Mouse (Mus musculus) R1 (cell line): ENCODE measurements around the gene Smarcd1.
"Not testable (repeated sequence)": the region's sequence is repeated elsewhere in the genome, so short reads cannot be mapped to it uniquely, and the experiment has no call there.

Experiments
- DNase-seq: peaks from one replicate; pipeline ENCODE4 v3.0.0-alpha.2; 2018; ENCODE audit warnings: low read depth, low spot score

The Smarcd1 gene

DNA sequence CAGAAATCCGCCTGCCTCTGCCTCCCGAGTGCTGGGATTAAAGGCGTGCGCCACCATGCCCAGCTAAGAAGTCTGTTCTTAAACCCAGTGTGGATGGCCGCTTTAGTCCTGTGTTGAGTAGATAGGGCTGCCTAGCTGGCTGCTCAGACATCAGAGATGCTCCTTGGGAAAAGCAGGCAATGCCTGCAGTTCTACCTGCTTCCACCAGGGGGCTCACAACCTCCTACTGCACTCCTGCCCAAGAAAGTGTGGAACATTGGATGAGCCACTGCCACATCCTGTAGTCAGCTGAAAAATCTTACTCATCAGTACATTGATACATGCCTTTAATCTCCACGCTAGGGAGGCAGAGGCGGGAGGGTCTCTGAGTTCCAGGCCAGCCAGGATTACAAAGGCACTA is 12.9 kb downstream of the Smarcd1 start:
- DNase-seq: peak; percentile 85

DNA sequence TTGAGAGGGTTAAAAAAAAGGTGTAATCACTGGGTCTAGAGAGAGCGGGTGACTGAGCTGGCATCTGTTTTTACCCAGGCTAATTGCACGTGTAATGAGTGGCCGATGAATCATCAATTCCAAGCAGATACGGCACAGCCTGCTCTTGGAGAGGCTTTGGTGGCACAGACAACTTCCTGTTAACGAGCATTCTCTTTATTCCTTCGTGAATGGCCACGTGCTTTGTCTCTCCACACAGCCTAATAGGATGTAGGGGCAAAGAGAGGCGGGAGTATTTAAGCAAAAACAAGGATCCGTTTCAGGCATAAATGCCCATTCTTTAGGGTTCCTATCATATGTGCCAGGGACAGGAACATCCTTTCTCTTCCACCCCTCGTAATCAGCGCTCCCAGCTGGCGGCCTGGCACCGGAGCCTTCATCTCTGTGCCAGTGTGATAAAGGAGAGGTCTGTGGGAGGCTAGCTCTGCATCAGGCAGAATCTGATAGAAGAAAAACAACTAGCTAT is 13.5 kb downstream of the Smarcd1 start:
- DNase-seq: no peak

DNA sequence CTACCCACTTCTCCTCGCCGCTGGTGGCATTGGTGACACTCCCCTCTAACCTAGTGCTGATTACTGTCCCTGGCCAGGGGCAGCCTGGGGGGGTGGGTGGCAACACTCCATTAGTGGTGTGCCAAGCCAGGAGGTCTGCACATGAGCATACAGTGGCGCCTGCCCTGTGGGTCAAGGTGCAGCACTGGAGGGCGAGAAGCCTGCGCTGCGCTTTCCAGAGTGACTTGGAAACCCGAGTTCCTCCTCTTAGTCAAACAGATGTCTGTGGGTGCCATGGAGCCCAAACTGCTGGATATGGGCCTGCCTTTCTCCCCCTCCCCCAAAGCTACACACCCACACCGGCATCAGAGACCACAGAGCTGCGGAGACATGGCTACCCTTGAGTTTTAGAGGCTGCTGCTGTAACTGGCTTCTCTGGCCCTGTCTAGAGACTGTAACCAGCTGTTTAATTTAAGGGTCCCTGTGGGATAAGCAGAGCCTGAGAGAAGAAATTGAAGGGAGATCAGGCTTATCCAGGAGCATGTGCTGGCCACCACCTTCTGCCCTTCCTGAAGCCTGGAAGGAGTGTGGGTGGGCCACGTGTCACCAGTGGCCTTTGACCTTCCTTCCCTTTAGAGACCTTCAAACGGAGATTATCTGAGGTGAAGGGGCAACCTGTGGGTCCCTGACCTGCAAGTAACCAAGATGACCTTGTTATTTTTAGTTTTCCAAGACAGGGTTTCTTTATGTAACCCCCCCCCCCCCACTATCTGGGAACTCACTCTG is 14.2 kb downstream of the Smarcd1 start:
- DNase-seq: no peak

DNA sequence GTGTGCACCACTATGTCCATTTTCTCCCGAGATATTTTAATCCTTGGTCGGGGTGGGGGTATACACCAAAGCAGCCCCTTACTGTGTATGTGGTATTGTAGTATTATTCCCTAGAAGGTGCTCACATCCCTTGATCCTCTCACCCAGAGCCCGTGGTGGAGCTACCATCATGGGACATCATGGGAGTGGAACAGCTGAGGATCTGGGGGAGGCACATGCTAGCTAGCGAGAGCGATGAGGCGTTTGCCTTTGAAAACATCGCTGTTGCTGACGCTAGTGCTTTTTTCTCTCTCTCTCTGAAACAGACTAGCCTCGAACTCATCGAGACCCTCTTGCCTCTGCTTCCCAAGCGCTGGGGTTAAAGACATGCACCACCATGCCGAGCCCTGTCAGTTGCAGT is 14.9 kb downstream of the Smarcd1 start:
- DNase-seq: no peak

DNA sequence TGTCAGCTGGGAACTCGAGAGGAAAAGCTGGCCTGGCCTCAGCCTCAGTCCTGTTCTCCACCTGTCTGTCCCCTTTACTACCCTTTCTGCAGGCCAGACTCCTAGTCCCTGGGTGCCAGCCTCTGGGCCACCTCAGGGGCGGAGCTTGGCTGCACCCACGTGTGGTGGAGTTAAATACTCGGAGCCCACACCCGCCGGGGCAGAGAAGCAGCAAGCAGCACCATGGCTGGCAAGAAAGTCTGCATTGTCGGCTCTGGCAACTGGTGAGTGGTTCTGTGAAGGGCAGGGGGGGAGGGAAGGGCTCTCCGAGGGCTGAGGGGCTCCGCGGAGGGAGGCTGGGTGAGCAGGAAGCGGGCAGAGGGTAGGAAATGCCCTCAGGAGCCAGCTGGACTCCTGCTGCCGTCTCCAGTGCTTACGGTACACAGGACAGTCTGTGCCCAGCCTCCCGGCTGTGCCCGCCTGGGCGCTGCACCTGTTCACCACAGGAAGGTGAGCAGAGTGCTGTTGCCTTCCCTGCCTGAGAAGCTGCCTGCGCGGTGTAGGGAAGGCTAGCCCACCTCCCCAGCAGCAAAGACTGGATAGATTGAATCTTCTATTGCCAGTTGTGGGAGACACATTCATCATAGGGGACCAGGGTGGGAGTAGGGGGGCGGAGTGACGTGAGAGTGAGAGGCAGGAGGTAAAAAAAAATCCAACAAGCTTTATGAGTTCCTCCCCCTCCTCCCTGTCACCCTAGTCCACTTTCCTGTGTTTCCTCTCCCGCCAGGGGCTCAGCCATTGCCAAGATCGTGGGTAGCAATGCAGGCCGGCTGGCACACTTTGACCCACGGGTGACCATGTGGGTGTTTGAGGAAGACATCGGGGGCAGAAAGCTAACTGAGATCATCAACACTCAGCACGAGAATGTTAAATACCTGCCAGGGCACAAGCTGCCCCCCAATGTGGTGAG is 15.7 kb downstream of the Smarcd1 start, which contains the start of gene Gpd1:
TSS of gene Gpd1 (plus strand) at position 130 of the 949 bp plus-strand sequence.
- no peak for DNase-seq

DNA sequence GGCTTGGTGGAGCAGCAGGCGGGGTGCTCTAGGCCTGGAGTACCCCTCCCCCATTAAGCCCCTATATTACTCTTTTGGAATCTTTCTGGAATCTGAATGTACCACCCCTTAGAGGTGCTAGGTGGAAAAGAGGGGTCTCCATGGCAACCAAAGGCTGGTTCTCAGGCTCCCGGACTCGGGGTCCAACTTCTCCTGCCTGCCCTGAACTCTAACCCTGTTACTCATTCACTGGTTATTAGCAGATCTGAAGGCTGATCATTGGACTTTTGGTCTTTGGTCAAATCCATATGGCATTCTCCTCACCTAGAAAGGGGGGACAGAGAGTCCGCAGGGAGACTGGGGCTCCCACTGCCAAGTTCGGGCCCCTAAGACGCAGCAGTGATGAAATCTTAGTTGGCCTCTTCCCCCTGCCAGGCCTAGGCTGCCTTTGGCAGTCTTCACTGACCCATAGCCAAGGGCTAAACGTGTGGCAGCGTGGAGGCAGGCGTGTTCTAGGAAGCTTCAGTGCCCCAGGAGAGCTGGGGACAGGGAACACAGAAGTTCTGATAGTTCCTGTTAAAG is 16.6 kb downstream of the Smarcd1 start:
- DNase-seq: no peak

DNA sequence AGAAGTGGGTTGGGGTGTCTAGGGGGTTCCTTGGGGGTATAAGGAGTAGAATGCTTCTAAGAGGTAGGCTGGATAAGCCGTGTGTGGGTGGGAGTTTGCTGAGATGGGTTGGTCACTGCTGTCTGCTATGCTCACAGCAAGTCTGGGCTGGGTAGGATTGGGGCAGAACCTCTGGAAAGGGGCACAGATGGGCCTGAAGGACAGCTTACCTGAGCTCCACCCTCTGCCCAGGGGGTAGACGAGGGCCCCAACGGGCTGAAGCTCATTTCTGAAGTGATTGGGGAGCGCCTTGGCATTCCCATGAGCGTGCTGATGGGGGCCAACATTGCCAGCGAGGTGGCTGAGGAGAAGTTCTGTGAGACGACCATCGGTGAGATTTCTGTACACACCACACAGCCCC is 17.9 kb downstream of the Smarcd1 start:
- DNase-seq: no peak

DNA sequence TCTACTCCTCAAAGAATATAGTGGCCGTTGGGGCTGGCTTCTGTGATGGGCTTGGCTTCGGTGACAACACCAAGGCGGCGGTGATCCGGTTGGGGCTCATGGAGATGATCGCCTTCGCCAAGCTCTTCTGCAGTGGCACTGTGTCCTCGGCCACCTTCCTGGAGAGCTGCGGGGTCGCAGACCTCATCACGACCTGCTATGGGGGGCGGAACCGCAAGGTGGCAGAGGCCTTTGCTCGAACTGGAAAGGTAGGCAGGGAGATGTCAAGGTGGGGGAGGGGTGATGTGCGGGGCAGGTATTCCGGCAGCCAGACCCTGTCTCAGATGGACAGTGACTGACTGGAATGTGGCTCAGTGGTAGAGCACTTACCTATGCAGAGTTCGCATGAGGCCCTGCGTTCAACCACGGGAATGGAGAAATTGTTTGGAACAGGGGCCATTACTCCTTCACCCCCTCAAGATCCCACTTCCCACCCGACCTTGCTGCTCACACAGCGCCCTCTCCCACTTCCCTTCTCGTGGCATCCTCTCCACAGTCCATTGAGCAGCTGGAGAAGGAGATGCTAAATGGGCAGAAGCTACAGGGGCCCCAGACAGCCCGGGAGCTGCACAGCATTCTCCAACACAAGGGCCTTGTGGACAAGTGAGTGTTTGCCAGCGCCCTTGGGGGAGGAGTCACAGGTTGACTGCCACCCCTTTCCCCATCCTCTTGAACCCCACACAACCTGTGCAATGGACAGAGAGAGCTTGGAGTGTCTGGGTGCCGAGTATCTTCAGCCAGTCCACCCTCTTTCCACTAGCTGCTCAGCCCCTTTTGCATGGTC is 20.2 kb downstream of the Smarcd1 start:
- DNase-seq: no peak

DNA sequence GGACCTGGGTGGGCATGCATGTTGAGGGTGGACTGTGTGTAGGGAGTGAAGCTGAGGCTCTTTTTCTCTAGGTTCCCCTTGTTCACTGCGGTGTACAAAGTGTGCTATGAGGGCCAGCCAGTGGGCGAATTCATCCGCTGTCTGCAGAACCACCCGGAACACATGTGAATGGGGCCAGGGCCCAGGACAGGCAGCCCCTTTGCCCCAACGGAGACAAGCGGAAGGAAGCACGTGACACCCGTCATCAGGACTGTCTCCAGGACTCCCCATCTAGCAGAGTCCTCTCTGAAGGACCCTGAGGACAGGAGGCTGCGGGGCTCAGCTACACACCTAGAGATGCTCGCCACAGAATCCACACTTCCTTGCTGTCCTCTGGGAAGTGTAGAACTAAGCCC is 21.2 kb downstream of the Smarcd1 start:
- no peak for DNase-seq

DNA sequence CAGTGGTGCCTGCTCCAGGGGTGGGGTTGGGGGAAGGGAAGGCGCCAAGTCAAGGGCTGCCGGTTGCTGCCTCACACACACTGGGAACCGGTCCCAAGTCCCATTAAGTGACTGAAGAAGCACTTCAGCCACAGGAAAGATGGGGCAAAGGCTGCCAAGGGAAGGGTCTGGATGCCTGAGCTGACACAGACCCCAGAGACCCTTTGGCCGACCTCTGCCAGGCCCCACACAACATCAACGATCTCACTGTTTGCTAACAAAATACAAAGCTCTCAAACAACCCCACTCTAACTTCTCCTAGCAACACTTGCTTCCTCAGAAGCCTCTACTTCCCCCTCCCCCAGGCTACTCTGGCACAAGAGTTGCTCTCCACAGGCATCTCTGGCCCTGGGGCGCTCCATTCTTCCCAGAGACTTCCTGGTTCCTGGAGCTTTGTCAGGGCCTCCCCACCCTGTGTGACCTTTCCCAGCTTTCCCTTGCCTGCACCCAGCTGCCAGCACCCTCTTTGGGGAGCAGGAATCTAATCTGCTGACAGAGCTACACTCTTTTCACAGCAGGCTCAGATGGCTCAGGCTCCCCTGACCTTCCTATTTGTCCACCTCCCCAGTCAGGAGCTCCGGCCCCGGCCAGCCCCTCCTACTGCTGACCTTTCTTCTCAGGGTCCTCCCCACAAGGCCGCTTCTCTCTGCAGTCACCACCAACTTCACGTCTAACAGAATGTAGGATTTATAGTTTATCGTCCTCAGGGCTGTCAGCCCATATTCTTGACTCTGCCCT is 21.8 kb downstream of the Smarcd1 start:
- peak; percentile 54 for DNase-seq

DNA sequence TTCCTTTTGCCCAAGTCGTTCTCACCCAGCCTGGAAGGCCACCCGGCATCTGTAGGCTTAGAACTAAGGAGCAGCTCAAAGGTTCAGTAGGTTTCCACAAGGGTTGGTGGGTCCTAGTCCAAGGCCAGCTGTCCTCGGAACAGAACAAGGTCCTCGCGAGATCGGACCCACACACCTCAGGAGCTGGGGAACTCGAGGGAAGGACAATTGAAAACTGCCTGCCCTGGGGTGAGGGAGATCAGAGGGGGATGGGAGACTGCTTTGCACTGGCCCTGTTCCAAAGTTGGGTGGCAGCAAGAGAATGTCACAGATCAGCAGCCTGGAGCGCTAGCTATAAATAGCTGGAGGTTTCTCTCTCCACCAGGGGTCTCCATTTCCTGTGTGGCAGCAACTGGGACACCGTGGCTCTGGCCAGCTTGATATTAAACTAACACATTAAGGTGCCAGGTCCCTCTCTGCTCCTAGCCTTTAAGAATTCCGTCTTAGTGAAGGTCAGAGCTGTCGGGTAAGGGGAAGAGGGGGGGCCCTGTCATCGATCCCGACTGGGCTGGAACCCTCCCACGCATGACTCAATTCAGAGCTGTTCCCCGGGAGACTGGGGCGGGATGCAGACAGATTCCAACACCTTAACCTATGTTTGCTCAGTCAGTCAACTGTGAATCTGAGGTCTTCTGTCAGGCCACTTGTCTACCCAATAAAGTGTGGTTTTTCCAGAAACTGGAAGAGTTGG is 22.5 kb downstream of the Smarcd1 start:
- peak; percentile 81 for DNase-seq

DNA sequence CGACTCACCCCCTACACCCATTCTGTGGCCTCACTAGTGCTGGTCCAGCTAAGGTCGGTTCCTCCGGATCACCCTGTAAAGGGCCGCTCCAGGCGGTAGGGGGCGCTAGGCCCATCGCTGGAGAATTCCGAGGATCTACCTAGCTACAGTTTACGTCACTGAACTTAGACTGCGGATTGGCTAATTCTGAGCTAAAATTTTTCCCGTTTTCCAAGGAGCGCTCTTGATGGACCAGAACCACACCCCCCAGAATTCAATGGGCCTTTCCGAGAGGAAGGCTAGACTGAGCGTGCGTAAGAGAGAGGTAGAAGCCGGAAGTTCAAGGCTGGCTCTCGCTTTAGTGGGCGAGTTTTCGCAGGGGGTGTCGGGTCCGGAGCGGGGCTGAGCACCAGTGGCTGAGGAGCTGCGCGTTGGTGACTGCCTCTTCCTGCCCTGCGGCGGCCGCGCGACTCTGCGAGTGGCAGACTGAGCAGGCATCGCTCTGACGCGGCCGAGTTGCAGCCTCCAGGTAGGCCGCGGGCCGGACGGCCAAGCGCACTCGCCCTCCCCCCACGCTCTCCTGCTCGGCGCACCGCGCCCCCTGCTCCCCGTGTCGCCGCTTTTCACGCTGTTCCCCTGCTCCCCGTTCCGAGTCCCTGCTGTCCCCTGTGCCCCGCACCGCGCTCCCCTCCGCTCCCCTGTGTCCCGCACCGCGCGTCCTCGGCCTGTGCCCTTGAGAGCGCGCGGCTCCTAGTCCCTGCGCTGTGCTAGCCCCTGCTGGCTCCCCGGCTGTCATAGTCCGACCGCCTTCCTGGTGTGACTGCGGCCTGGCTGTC is 23.6 kb downstream of the Smarcd1 start, which contains the start of gene Cox14:
TSS of gene Cox14 (plus strand) at position 278 of the 815 bp plus-strand sequence.
- peak; percentile 100 for DNase-seq

DNA sequence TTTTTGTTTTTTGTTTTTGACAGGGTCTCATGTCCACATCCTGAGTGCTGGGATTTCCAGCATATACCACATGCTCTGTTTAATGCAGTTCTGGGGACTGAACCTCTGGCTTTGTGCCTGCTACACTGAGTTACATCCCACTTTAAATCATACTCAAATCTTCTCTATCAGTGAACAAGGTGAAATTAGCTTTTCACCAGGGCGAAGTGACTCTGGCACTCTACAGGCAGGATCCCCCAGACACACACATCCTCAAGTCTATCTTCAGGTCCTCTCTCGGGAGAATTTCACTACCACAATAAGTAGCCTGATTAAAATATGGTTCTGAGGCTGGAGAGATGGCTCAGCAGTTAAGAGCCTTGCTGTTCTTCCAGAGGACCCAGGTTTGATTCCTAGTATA is 24.6 kb downstream of the Smarcd1 start:
- no peak for DNase-seq

DNA sequence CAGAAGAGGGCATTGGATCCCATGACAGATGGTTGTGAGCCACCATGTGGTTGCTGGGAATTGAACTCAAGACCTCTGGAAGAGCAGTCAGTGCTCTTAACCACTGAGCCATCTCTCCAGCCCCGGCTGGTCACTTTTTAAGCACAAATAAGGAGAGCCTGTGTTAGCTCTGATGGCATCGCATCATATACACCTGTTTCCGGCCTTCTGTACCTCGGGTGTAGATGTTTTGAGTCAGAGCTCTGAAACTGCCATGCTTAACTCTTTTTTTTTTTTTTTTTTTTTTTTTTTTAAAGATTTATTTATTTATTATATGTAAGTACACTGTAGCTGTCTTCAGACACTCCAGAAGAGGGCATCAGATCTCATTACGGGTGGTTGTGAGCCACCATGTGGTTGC is 25.1 kb downstream of the Smarcd1 start:
- not testable (repeated sequence) for DNase-seq

DNA sequence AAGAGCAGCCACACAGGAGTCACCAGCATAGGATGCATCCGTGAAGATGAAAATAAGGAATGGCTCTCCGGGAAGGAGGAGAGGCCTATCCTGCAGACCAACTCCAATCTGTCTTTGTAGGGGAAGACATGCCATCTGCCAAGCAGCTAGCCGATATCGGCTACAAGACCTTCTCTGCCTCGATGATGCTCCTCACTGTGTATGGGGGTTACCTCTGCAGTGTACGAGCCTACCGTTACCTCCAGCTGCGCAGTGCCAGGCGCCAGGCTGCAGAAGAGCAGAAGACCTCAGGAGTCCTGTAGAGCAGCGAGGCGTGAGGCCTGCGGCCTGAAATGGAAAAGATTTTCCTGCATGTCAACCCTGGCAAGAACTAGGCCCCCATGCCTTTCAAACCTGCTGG is 25.6 kb downstream of the Smarcd1 start:
- no peak for DNase-seq

DNA sequence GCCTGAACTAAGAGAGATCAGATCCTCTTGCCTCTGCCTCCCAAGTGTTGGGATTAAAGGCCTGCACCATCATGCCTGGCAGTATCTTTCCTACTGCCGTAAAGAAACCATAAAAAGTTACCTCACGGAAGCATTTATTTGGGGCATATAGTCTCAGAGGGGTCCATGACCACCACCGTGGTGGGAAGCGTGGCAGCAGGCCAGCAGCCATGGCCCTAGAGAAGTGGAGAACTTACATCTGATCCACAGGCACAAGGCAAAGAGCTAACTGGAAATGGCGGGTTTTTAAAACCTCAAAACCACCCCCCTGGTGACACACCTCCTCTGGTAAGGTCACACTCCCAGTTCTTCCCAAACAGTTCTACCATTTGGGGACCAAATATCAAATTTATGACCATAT is 26.3 kb downstream of the Smarcd1 start:
- no peak for DNase-seq

DNA sequence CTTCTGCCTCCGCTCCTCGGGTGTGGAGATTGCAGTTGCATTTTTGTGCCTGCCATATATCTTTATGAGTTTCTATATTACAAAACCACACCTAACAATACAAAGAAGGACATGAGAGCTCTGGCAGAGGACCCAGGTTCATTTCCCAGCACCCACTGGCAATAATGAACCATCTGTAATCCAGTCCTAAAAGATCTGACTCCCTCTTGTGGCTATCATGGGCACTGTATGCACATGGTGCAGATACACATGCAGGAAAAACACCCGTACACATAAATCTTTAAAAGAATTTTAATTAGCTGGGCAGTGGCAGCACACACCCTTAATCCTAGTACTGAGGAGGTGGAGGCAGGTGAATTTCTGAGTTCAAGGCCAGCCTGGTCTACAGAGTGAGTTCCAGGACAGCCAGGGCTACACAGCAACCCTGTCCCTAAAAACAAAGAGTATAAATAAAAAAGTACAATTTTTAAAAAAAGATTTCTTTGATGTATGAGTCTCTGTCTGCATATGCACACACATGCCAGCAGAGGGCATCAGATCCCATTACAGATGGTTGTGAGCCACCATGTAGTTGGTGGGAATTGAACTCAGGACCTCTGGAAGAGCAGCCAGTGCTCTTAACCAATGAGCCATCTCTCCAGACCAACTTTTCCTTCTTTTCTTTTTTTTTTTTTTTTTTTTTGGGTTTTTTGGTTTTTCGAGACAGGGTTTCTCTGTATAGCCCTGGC is 27.3 kb downstream of the Smarcd1 start:
- peak; percentile 76 for DNase-seq

DNA sequence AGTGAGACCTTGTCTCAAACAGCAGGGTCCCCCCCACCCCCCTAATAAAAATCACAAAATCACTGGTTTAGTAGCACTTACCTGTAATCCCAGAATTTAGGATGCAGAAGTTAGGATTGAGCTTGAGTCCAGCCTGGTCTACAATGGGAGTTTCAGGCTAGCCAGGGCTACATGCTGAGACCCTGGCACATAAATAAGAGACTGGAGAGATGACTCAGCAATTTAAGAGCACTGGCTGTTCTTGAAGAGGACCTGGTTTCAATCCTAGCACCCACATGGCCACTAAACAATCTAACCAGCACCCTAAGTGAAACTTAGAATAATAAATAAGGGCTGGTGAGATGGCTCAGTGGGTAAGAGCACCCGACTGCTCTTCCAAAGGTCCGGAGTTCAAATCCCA is 29.2 kb downstream of the Smarcd1 start:
- DNase-seq: no peak
